Mouse (Mus musculus) brain, embryonic 18.5 days (tissue): Measurements from ENCODE around the gene Robo1.

ENCODE experiments used
- DNase-seq: peaks from one replicate; pipeline ENCODE4 v3.0.0-alpha.2; 2012; ENCODE audit warnings: low read depth, low spot score

Robo1 gene

DNA sequence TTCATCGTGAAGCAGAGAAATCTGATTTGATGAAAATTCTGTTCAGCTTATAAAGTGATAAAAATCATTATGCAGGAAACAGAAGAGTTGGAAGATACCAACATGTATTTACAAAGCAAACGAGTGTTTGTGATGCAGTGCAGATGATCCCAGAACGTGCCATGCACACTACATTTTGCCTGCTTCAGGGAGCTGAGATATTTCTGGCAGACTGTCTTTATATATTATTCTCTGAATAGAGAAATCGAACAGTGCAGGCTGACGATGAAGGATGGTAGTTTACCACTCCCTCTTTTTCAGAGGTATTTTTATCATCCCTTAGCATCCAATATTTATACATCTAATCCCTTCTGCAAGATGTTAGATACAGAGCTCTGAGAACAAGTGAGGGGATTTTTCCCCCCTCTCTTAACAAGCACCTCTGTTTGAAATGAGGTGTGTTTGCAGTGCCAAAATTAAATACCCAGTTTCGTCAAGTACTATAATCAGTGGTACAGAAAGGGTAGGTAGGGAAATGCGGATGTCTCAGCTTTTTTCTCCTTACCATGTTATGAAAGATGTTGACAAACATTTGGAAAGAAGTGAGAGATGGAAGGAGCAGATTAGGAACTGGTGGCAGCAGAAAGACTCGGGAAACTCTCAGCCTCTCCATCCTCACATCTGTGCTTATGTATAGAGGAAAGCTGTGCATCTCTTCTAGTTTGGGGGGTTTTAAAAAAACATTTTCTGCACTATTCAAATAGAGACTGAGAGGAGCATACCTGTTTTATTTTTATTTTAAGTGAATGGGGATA is at the start of gene Robo1:
TSS of gene Robo1 (plus strand) at position 770 of the 794 bp plus-strand sequence.
- DNase-seq, result peak; percentile 30

DNA sequence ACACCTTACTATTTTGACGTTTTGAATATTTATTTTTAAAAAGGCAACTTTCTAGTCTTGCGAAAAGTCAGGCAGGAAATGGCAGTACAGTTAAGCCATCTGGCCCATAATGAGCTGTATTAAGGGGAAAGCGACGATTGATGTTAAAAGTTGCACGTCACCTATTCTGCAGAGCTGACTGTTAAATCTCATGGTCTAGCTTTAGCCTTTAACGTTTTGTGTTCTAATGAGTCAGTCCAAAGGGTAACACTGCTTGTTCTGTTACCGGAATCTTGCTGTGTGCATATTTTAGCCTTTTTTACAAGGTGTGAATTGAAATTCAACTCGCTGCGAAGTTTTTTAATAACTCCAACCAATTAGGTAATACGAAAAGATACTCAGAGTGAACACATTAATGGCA is 40.3 kb upstream of the Robo1 start:
- DNase-seq, result no peak

DNA sequence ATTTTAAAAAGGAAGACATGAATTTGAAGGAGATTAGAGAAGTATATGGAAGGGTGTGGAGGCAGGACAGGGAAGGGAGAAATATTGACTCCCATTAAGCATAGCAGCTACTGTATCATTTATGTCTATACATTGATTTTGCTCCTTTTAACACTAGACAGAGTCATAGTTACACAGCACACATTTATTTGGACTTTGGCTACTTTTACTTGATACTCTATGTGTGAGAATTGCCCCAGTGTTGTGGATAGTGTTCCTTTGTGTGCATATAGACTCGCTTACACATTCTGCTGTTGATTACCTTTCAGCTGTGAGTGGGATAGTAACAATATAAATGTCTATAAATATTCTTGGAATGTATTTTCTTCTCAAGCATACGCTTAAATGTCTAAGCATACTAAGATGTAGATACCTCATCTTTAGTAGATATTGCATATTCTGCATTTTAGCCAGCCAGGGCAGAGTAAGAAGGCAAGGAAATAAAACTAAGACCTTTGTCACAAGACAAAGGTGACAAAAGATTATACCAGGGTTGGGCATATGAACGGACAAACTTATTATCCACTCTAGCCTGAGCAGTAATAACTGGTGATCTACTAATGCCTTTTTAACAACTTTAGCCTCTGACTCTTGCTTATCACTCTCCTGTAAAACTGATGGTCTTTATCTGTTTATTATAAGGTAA is 31.6 kb upstream of the Robo1 start:
- no peak for DNase-seq

DNA sequence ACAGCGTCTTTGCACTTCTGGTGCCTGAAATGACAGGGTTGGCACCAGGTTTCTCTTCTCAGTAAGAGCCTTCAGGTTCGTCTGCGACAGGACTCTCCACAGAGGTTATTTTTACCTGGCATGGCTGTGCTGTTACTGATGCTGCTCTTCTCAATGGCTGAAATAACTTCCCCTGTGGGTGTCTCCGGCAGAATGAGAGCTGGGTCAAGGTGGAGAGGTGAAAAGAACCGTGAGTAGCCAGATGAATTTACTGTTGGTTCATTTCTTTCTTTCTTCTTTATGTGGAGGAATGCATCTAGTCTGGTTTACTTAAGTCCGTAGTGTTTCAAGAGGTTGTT is 194 bp downstream of the Robo1 start:
- DNase-seq, result no peak

DNA sequence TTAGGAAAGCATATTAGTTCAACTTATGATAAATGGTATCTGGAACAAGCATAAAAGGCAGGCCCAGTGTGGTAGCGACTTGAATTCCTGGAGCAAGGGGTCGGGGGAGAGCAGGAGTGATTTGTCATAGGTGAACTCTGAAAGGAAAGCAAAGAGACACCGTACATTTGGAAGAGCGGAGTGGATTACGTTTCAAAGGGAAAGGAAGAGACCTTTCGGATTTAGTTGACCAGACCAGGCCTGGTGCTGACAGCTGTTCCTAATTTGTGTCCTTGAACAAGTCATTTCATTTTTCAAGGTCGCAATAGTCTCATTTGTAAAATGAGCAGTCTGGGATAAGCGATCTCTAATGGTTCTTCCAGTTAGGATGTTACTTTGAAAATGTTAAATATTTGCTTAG is 19.2 kb downstream of the Robo1 start:
- no peak for DNase-seq

DNA sequence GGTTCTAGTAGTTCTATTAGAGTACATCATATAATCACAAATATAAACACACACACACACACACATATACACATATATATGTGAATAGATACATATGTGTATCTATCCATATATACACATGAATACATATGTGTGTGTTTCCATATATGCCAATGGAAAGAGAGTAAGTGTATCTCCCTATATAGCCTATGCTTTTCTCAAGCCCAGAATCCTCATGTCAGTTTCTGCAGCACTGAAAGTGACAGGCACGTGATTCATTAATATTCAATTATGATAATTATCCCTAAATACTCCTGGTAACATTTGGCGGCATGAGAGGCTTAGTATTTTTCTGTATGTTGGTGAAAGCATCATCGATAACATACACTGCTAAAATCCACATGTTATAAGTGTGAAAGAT is 20.5 kb downstream of the Robo1 start:
- no peak for DNase-seq

DNA sequence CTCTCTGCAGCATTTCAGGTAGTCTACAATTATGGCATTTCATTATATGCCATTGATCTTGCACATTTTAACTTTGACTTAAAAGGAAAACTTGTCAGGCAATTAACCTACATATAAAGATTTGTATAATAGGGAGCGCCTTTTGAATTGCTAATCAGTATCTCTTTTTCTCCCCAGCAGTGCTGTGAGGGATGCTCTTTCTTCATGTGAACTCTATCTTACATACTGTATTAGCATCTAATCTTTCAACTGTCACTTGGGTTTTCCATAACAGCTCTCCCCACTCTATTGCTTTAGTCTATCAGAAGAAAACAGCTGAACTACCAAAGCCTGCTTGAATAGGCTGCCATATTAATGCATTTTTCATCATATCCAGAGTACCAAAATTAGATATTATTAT is 29.7 kb downstream of the Robo1 start:
- no peak for DNase-seq

DNA sequence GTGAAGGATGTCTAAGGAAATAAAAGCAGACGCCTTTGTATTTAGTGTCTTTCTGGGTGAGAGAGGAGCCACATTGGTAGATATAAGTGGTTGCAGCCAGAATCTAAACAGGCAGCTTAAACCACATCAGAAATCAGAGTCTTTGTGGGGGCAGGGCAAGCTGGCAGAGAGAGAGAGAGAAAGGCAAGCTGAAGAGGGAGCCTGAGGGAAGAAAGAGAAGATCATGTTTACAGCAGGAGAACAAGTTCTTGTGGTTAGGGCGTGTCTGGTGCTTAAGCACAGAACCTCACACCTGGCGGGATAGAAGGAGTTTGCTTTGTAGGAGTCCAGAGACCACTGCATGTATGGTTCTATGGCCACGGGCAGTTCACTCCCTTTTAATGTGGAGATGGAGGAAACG is 42.3 kb downstream of the Robo1 start:
- no peak for DNase-seq

DNA sequence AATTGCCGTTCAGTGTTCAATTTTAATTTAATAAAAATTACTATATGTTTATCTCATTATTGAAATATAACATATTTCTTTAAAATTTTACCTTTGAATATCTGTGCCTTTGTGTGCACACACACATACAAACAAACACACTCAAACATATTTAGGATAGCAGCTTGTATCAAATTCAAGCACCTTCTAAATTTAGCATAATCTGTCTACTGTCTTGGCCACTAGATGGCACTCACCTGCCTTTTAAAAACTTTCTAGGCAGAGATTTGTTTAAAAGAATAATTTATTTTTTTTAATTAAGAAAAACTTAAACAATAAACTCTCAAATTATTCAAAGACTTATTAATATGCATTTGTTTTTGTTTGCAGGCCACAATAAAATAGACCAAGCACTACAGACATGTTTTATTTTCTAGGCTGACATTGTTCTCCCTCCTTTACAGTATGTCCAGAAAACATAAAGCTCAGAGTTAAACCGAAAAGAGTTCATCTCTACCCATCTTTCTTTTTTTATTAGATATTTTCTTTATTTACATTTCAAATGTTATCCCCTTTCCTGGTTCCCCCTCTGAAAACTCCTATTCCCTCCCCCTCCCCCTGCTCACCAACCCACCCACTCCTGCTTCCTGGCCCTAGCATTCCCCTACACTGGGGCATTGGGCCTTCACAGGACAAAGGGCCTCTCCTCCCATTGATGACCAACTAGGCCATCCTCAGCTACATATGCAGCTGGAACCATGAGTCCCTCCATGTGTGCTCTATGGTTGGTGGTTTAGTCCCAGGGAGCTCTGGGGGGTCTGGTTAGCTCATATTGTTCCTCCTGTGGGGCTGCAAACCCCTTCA is 48.6 kb downstream of the Robo1 start:
- no peak for DNase-seq

DNA sequence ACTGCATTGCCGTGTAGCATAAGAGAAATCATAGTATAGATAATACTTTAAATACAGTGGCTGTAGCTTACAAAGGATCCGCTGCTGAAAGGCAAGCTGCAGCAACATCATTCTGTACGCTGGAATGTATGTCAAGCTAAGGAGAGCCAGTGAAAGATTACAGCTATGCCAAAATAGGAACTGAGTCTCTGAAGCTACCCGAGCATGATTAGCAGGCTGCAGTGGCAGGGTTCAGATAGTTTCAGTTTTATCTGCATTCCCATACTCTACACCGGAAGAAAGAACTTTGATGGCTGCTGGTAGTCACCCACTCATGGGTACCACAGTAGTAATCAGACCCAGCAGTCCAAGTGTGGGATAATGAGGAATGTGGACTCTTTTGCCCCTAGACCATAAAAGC is 68.8 kb downstream of the Robo1 start:
- no peak for DNase-seq

DNA sequence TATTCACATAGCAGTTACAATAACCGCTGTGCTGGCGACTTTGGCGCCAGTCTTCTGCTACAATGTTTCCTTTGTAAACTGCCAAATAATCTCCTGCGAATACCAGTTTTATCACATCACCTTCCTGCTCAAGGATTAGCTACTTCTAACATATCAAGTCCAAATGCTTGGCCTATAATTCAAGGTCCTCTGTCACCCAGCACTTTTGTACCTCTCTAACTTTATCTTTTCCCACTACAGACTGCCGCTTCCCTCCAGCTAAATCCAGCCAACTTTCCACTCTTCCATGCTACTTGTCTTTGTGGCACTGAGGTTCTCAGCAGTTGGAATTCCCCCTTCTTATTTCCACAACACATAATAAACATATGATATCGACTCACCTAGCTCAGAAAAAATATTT is 73.7 kb downstream of the Robo1 start:
- DNase-seq, result no peak

DNA sequence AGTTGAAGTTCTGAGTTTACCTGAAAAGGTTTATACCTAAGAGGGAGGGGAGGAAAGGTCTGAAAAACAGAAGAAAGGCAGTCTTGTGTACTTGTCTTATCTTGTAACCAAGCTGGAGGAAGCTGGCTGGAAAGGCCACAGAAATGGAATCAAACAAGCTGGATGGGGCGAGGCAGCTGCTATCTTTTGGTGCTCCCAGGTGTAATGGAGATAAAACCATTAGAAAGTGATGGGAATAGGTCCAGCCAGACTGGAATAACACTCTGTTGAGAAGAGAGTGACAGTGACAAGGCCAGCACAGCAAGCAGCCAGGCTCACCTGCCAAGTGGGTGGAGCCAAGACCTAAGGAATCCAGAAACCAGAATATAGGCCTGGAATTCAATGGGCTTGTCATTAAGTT is 75.5 kb downstream of the Robo1 start:
- no peak for DNase-seq

DNA sequence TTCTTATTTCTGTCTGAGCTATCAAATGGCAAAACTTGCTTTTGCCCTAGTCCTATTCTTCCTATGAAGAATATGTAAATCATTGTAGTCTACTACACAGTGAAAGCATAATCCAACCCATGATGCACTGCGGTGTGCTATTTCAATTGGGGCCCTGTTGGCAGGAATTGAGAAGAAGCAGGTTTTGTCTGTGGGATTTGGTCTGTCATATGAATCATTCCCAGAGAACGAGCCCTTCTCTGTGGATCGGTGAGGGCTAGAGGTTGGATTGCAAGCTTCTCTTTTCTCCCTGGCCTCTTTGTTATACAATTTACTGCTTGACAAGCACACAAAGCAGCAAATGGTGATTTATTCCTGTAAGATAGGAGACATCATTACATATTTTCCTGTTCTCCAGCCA is 85.4 kb downstream of the Robo1 start:
- DNase-seq, result no peak

DNA sequence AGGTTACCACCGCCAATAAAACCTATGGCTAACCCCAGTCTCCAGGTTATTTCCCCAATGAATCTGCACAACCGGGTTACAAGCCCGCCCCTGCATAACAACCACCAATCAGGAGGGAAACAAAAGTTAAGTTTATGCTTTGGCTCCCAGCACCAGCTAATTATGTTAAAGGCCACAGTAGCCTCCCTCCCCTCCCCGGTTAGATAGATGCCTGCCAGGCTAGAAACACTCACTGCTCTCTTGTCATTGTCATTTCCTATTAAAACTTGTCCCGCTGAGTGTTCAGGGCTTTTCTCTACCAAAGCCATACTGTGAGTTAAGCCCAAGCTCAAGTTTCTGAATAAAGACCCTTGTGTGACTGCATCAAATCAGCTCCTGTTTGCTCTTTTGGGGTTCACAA is 90.7 kb downstream of the Robo1 start:
- no peak for DNase-seq

DNA sequence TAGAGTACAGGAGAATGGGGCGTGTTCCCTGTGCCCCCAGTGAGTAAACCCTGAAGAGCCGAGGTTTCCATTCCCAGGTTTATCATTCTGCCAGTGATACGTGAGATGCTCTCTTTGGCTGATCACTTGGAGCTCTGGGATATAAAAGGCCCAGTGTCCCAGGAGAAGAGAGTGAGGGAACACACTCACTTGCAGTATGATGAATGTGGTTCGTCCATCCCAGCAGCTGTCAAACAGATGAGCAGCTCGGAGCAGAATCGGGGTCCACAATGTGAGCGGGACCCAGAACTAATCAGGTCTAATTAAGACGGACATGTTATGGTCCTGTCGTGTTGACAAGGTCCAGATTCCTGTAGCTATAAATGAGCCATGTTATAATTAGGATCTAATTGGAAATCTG is 94.3 kb downstream of the Robo1 start:
- DNase-seq, result no peak

DNA sequence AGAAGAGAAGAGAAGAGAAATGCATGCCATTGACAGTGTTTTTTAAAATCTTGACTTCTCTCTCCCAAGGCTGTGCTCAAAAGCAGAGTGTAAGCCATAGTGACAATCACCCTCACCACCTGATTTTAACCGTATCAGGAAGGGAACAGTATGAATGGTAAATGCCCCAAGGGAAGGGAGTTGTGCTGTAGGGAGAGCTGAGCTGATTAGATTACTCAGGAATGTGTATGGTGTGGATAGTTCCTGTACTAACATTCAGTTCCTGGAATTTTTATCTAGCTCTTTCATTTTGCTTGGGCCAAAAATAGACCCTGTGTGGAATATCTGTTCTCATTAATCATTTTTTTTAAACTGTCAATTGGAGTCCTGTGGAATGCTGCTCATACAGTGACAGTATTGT is 101.7 kb downstream of the Robo1 start:
- no peak for DNase-seq

DNA sequence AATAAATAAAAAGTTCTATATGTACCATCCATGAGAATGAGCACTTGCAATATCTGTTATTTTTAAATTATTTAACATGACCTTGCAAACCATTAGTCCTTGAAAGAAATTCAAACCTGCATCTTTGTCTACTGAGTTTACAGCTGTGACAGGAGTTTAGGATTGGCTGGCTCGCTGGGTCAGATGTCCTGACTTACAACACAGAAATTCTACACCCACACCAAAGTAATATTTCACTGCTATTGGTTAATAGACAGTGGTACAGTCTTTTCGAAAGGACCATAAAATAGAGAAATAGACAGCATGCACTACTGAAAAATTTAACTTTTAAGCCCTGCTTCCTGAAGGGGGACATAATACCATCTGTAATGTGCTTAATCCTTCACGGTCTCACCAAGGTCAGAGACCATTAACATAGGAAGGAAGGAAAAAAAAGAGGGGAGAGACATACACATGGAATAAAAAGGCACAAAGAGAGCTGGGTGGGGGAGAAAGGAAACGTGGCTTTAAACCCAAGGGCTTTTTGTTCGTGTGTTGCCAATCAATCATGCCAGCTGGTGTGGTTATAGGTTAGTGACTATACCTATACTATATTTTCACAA is 103.7 kb downstream of the Robo1 start:
- DNase-seq, result no peak

DNA sequence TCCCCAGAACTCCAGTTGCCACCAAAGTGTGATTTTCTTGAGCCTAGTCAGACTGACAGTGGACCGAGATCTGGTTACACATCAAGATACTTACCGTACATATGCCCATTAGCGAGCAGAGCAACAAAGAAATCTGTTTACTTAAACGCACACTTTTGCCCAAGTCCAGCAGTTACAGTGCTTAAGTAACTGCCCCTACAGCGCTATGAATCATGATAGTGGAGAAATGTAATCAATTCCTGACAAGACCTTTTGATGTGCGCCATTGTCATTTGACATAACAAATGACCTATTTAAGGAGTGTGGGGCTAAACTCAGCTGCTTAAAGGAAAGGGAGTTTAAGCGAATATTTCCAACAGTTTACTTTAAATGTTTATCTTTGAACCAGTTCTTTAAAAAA is 104.8 kb downstream of the Robo1 start:
- DNase-seq, result no peak

DNA sequence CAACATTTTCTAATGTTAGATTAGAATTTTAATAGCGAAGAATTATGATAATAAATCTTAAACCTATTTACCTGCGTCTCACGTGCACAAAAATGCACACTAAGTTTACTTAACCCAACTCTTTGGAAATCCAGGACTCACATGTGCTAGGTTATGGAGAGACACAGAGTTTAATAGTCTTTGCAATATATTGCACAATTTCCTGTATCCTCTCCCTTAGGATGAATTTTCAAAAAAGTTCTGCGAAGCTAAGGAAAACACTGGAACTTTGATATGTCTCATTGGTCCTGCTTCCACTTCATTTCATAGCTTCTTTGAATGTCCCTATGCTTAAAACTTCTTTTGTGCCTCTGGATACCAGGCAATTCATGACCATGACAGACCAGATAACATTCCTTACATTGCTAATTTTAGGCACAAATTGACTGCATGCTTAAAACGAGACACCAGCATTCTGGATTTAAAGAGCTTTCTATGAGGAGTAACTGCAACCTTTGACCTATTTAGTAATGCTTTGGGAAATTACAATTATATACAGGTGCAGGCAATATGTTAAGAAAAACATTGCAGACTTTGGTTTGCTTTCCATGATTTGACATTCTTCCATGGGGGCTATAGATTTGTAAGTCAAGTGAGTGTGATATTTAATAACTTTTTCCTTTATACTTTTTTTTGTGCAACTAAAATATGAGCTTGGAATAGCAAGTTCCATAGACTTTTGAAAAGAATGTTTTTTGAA is 111.4 kb downstream of the Robo1 start:
- no peak for DNase-seq

DNA sequence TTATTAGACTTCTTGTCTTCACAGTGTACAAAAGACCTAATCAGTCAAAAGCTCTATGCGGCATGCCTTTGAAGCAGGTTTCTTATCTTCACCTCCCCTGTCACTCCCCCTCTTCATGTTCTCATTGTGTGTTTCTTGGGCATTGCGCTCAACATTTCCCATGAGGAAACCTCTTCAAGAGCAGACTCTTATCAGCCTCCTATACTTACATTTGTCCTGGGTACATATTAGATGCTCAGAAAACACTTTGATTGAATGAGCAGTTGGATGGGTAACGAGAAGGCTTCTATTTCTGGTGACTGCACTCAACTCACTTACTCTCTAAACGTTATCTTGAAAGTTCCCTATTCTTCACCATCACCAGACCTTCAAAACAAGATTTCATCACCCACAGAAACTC is 114.3 kb downstream of the Robo1 start:
- no peak for DNase-seq

DNA sequence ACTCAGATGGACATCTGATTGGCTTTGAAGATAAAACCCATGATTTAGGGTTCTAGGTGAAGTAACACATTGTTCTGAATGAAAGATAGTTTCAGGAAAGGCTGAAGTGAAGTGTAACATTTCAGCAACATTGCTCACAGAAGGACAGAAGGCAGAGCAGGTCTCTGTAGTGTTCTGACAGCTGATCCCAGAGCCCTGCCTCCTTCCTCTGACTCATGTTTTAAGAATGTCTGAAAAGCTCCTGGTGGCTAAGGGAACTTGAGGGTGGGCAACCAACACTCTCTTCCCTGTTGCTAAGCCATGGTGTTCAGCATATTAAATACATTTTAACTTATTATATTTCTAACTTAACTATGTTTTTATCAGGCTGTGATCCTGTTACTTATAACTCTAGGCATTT is 126.3 kb downstream of the Robo1 start:
- no peak for DNase-seq
